Mouse (Mus musculus) midbrain, embryonic 12.5 days (tissue): Measurements from ENCODE around the gene Slc35d2. TPM values are rescaled to one million over a fixed set of nuclear protein-coding genes. Genes with fewer than 3 reads are reported as not detected.

ENCODE experiments used
- ATAC-seq: fragments of 200-750 bp; cut with Nextera tagmentation; 2 replicates; pipeline ENCODE4 v1.8.0; 2017; ENCODE audit warnings: low read depth, moderate TSS enrichment, moderate library complexity; ENCODE audit not compliant: low FRiP score
- H3K27ac ChIP-seq: fragments of 300-500 bp; sonication (generic); replicated peaks from 2 replicates; pipeline ENCODE4 v1.5.1; 2016; ENCODE audit warnings: mild to moderate bottlenecking
- H3K27me3 ChIP-seq: fragments of 300-500 bp; sonication (generic); 2 replicates; pipeline ENCODE4 v1.6.1; 2016; ENCODE audit warnings: mild to moderate bottlenecking
- H3K36me3 ChIP-seq: fragments of 300-500 bp; sonication (generic); 2 replicates; pipeline ENCODE4 v1.6.1; 2016
- H3K4me1 ChIP-seq: fragments of 300-500 bp; sonication (generic); 2 replicates; pipeline ENCODE4 v1.6.1; 2016
- H3K4me2 ChIP-seq: fragments of 300-500 bp; sonication (generic); replicated peaks from 2 replicates; pipeline ENCODE4 v1.6.1; 2016; ENCODE audit warnings: mild to moderate bottlenecking, moderate library complexity
- H3K4me3 ChIP-seq: fragments of 300-500 bp; sonication (generic); 2 replicates; pipeline ENCODE4 v1.5.1; 2016; ENCODE audit warnings: mild to moderate bottlenecking
- H3K9ac ChIP-seq: fragments of 300-500 bp; sonication (generic); replicated peaks from 2 replicates; pipeline ENCODE4 v1.6.1; 2016; ENCODE audit warnings: mild to moderate bottlenecking, moderate library complexity
- H3K9me3 ChIP-seq: fragments of 300-500 bp; sonication (generic); 2 replicates; pipeline ENCODE4 v1.6.1; 2016; ENCODE audit warnings: mild to moderate bottlenecking
- WGBS: fragments of 180-500 bp; shearing (Covaris S2); methylation state at CpG from one replicate; pipeline ENCODE4 v1.1.7; 2016; 5-methylcytosine and 5-hydroxymethylcytosine counted together
- polyA plus RNA-seq: library from polyadenylated mRNA; unstranded; fragments of >200 nt; fragmentation: Nextera tagmentation; extraction: Ambion mirVana; gene quantifications from 2 replicates; pipeline ENCODE4 v1.2.1, GENCODE M21; 2016

The Slc35d2 gene
- 1.7 and 4.0 TPM in 2 replicates for polyA plus RNA-seq

DNA sequence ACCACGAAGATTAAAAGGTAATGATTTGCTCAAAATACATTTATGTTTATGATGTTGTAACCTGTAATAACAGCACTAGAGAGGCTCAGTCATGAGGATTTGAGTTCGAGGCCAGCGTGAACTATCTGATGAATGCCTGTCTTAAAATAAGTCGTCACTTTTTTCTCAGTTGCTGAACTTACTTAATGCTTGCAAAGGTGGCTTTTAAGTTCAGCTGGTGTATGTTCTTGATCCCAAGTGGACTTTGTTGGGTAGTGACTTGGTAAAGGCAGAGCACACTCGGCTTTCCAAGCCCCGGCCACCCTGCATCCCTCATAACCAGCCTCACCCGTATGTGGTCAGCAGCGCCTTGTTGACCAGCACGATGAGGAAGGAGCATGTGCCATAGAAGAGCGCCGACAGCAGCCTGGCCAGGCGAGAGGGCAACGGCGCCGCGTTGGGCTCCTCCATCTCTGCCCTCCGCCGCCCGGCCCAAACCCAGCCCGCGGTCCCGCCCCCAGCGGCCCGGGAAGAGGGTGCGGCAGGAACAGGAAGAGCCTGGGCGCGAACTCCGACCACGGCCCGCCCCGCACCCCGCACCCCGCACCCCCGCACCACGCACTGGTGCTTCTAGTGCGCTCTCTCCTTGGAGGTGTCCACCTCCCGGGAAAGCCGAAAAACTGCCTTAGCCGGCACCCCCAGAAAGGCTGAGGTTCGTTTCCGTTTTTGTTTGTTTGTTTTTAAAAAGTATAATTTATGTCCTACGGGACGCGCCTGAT lies at the start of gene Slc35d2:
Slc35d2 (minus strand) TSS at position 511 of the 758 bp plus-strand sequence.
- peak within 1 kb of the TSS; percentile 66 for H3K9ac ChIP-seq
- no peaks in the 10 kb centered on the region for H3K9me3 ChIP-seq
- WGBS = 9% methylated on average over 44 of the region's 44 CpGs
- H3K27me3 ChIP-seq = no peaks in the 10 kb centered on the region
- peak within 1 kb of the TSS; percentile 49 for H3K4me3 ChIP-seq
- peaks cover 7% of the 10 kb centered on the region; the same call in 1 of the 2 replicates for H3K36me3 ChIP-seq
- peak within 1 kb of the TSS; percentile 75 for H3K4me2 ChIP-seq
- peaks cover 6% of the 10 kb centered on the region; the same call in 1 of the 2 replicates for H3K4me1 ChIP-seq
- ATAC-seq = peak; percentile 74
- no peak within 1 kb of the TSS for H3K27ac ChIP-seq

DNA sequence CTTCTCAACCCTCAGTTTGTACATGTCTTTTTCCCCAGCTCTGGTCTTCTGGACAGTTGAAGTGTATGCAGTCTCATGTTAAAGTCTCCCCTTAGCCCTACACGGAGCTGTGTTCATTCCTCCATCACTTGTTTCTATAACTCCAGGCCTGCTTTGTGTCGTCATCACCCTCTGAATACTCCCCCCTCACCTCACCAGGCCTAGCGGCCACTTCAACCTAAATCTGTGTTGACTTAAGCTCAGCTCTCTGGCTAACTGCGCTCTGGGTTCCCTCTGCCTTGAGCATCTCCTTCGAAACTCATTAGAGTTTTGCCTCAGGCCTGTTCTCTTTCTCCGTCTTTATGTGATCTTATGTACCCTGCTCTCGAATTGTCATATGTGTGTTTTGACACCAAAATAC lies 48.8 kb upstream of the Slc35d2 start:
- Histone ChIP-seq H3K4me2 (no peak overlapping the region), H3K4me3 (no peak overlapping the region), H3K27me3 (no peaks in the 10 kb centered on the region), H3K4me1 (0 out of 2 replicates have a peak, but pooled peaks cover 8% of the 10 kb centered on the region), H3K9me3 (no peaks in the 10 kb centered on the region), H3K36me3 (peaks cover 14% of the 10 kb centered on the region), H3K9ac (no peak overlapping the region), H3K27ac (no peak overlapping the region)
- 76% methylated on average over 7 of the region's 7 CpGs for WGBS
- no peak for ATAC-seq

DNA sequence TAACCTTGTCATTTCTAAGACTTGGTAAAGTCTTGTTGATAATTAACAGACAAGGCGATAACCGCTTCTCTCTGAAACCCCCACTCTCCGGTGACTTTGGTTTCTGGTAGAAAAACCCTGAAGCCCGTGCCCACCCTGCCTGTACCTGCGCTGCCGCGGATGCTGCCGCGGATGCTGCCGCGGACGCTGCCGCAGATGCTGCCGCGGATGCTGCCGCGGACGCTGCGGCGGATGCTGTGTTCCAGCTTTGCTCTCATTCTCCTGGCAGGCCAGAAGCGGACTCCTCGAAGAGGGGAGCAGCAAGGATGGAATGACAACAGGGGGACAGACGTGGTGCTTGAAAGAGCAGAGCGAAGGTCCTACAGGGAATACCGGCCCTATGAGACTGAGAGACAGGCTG lies 40.6 kb upstream of the Slc35d2 start:
- H3K36me3 ChIP-seq = peaks cover 47% of the 10 kb centered on the region
- no peak overlapping the region for H3K4me2 ChIP-seq
- H3K4me3 ChIP-seq = no peak overlapping the region
- H3K9ac ChIP-seq = no peak overlapping the region
- ATAC-seq = no peak
- 97% methylated on average over 25 of the region's 25 CpGs for WGBS
- H3K9me3 ChIP-seq = peaks cover 50% of the 10 kb centered on the region
- no peaks in the 10 kb centered on the region for H3K27me3 ChIP-seq
- no peak overlapping the region for H3K27ac ChIP-seq
- no peaks in the 10 kb centered on the region for H3K4me1 ChIP-seq

DNA sequence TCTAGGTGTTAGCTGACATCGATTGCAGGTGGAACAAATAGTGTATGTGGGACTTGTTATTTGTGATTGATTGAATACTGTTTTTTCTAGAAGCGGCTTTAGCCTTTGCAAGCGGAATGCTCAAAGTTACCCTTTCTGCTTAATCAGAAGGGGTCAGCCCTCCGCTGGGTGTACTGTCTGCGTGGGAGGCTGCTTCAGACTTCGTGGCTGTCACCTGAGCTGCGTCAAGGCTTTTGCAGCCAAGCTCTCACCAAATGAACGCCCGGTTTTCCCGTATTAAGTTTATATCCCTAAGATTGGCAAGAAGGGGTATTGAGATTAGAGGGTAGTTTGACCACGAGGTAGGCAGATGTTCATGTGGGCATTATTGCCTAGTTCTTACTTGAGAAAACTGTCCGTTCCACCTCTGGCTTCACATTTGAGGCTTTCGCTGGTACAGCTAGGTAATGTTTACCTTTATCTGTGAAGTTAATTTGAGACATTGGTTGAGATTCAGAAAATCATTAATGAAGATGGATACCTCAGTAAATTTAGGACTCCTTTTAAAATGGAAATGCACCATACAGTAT lies 34.1 kb upstream of the Slc35d2 start:
- Histone ChIP-seq H3K9ac (peak overlapping the region; percentile 89), H3K27ac (no peak overlapping the region)

DNA sequence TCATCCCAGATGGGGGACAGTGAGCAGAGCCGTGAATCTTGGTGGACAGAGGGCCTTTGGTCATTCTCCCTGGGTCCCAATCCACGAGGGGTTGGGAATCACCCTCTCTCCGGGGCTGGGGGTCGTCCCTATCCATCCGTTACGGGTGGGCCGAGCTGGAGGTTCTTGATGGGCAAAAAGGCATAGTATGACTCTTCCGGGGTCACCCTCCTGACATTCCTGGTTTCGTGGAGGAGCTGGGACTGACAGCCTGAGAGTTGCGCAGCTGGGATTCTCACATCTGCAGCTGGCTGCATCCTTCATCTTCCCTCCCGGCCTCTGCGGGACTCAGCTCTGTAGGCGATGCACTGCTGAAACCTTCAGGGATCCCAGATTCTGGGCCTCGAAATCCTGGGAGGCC lies 33.5 kb upstream of the Slc35d2 start:
- peak; percentile 1; the same call in 1 of the 2 replicates for ATAC-seq
- H3K27ac ChIP-seq = no peak overlapping the region
- peak overlapping the region; percentile 75 for H3K4me3 ChIP-seq
- H3K4me2 ChIP-seq = peak overlapping the region; percentile 97
- WGBS = 0% methylated on average over 14 of the region's 14 CpGs
- H3K9ac ChIP-seq = peak overlapping the region; percentile 89
- peaks cover 5% of the 10 kb centered on the region; the same call in 1 of the 2 replicates for H3K9me3 ChIP-seq
- H3K36me3 ChIP-seq = no peaks in the 10 kb centered on the region
- H3K27me3 ChIP-seq = peaks cover 17% of the 10 kb centered on the region
- peaks cover 13% of the 10 kb centered on the region for H3K4me1 ChIP-seq

More for the DNA sequence above, 34.1 kb upstream of the Slc35d2 start:
- Histone ChIP-seq H3K27me3 (peaks cover 17% of the 10 kb centered on the region), H3K4me1 (peaks cover 13% of the 10 kb centered on the region), H3K4me2 (peak overlapping the region; percentile 97), H3K9me3 (peaks cover 9% of the 10 kb centered on the region), H3K36me3 (0 out of 2 replicates have a peak, but pooled peaks cover under 1% of the 10 kb centered on the region), H3K4me3 (peak overlapping the region; percentile 75)
- no peak for ATAC-seq
- 27% methylated on average over 13 of the region's 13 CpGs for WGBS

DNA sequence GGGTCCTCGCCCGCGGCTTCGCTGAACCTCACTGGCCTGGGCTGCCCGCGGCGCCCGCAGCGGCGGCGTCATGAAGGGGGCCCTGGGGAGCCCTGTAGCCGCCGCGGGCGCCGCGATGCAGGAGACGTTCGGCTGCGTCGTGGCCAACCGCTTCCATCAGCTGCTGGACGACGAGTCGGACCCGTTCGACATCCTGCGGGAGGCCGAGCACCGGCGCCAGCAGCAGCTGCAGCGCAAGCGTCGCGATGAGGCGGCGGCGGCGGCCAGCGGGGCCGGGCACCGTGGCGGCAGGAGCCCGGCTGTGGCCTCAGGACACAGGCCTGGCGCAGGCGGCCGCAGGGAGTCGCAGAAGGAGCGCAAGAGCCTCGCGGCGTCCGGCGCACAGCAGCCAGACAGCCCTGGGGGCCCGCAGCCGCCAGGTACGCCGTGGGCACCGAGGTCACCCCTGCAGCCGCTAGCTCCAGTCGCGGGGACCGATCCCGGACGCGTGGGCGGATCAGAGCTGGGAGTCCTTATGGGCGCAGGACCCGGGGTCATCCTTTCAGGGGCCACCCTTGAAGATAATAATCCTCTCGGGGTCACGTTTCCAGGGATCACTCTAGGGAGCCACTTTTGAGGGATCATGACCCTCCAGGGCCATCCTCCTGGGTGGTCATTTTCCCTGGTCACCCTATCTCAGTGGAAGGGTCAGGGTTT lies 32.9 kb upstream of the Slc35d2 start:
- H3K4me3 ChIP-seq = peak overlapping the region; percentile 75
- no peaks in the 10 kb centered on the region for H3K36me3 ChIP-seq
- H3K27me3 ChIP-seq = peaks cover 17% of the 10 kb centered on the region
- no peaks in the 10 kb centered on the region for H3K9me3 ChIP-seq
- peak overlapping the region; percentile 88 for H3K27ac ChIP-seq
- H3K4me2 ChIP-seq = peak overlapping the region; percentile 97
- WGBS = 0% methylated on average over 66 of the region's 71 CpGs
- ATAC-seq = peak; percentile 72; the same call in 1 of the 2 replicates
- peak overlapping the region; percentile 89 for H3K9ac ChIP-seq
- peaks cover 13% of the 10 kb centered on the region for H3K4me1 ChIP-seq

DNA sequence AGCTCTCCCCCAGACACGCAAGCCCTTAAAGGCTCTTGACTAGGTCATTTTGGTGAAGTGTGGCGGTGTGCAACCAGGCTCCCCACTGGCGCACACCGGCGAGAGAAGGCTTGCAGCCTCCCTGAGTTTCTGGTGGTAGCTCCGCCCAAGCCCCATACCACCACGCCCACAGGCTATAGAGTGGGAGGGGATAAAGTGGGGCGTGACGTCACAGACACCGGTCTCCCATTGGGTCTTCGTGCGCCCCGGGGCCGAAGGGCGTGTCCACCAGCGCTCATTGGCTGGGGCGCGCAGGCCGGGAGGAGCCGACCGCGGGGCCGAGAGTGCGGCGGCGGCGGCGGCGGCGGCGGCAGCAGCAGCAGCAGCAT lies 32.4 kb upstream of the Slc35d2 start, which contains the start of gene Habp4:
Habp4 (plus strand) TSS at position 277 of the 368 bp plus-strand sequence.
- peak within 1 kb of the TSS; percentile 75 for H3K4me3 ChIP-seq
- H3K4me2 ChIP-seq = peak within 1 kb of the TSS; percentile 97
- peak within 1 kb of the TSS; percentile 88 for H3K27ac ChIP-seq
- H3K27me3 ChIP-seq = peaks cover 17% of the 10 kb centered on the region
- peaks cover 13% of the 10 kb centered on the region for H3K4me1 ChIP-seq
- H3K9ac ChIP-seq = peak within 1 kb of the TSS; percentile 89
- WGBS = under 1% methylated on average over 15 of the region's 31 CpGs
- no peaks in the 10 kb centered on the region for H3K36me3 ChIP-seq
- peak; percentile 98 for ATAC-seq
- H3K9me3 ChIP-seq = no peaks in the 10 kb centered on the region

DNA sequence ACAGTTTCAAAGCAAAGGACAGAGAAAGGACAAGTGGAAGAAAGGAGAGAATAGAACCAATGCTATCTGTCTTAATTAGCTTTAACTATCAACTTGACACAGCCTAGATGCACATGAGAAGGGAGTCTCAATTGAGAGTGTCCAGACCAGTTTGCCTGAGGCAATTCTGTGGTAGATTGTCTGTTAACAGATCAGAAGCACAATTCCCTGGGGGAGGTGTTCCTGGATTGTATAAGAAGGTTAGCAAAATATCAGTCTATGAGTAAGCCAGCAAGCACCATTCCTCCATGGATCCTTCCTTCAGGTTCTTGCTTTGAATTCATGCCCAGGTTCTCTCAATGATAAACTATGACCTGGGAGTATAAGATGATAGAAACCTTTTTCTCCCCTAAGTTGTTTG lies 27.8 kb upstream of the Slc35d2 start:
- no peak overlapping the region for H3K9ac ChIP-seq
- no peak for ATAC-seq
- H3K27ac ChIP-seq = no peak overlapping the region
- no peaks in the 10 kb centered on the region for H3K9me3 ChIP-seq
- H3K27me3 ChIP-seq = peaks cover 11% of the 10 kb centered on the region
- H3K4me2 ChIP-seq = no peak overlapping the region
- peaks cover 5% of the 10 kb centered on the region; the same call in 1 of the 2 replicates for H3K4me1 ChIP-seq
- H3K36me3 ChIP-seq = no peaks in the 10 kb centered on the region
- no peak overlapping the region for H3K4me3 ChIP-seq

DNA sequence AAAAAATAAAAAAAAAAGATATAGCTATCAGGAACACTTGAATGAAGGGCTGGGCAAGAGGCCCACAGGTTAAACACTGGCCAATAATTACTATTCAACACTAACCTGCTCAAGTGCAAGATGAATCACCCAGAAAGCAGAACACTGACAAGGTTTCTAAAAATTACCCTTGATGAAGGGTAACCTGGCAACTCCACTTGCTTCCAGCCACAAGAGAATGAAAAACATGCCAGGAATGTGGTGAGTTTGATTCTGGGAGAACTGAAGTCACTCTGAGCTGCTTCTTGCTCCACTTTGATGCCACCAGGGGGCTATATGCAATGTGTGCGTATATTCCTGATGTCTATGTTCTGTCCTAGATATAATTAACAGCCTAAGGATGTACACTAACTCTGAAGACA lies 26.0 kb upstream of the Slc35d2 start:
- Histone ChIP-seq H3K27me3 (peaks cover 8% of the 10 kb centered on the region), H3K9me3 (no peaks in the 10 kb centered on the region), H3K9ac (no peak overlapping the region), H3K4me1 (peaks cover 18% of the 10 kb centered on the region), H3K36me3 (no peaks in the 10 kb centered on the region), H3K4me2 (no peak overlapping the region; the same call in 1 of the 2 replicates), H3K27ac (no peak overlapping the region), H3K4me3 (no peak overlapping the region)
- ATAC-seq = no peak
- 11% methylated on average over 1 of the region's 1 CpGs for WGBS

DNA sequence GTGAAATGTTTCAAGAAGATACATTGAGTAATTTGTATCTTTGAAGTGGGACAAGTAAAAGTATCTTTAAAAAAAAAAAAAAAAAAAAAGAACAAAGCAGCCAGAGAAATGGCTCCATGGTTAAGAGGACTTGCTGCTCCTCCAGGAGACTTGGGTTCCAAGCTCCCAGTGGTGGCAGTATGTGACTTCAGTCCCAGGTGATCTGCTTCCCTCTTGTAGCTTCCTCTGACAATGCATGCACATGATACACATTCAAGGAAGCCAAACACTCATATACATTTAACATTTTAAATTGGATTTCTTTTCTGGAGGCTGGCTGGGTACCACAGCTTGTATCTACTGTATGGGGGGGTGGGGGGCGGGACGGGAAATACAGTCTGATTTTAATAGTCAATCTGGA lies 25.5 kb upstream of the Slc35d2 start:
- H3K9me3 ChIP-seq = no peaks in the 10 kb centered on the region
- 63% methylated on average over 2 of the region's 2 CpGs for WGBS
- H3K4me1 ChIP-seq = peaks cover 21% of the 10 kb centered on the region
- ATAC-seq = no peak
- H3K9ac ChIP-seq = no peak overlapping the region
- no peak overlapping the region for H3K27ac ChIP-seq
- peaks cover 6% of the 10 kb centered on the region for H3K27me3 ChIP-seq
- H3K36me3 ChIP-seq = no peaks in the 10 kb centered on the region
- no peak overlapping the region for H3K4me3 ChIP-seq
- H3K4me2 ChIP-seq = no peak overlapping the region

DNA sequence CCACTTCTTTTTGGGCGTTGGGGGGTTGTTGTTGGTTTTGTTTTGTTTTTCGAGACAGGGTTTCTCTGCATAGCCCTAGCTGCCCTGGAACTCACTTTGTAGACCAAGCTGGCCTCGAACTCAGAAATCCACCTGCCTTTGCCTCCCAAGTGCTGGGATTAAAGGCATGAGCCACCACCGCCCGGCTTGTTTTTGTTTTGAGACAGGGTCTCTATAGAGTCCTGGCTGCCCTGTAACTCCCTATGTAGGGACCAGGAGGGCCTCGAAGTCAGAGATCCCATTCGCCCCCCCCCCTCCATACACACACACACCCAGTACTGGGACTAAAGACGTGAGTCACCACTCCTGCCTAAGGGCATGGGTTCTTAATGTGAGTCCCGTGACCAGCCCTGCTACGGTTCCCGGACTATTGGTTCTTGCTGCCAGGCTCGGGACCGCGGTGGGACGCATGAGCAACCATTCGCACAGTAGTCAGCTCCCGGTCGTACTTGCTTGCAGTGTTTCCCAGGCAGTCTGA lies 24.6 kb upstream of the Slc35d2 start:
- H3K27ac ChIP-seq = 0 out of 2 replicates have a peak overlapping the region, but pooled peaks have one; percentile 10
- no peaks in the 10 kb centered on the region for H3K9me3 ChIP-seq
- under 1% methylated on average over 18 of the region's 18 CpGs for WGBS
- H3K27me3 ChIP-seq = peaks cover 6% of the 10 kb centered on the region
- peak overlapping the region; percentile 85 for H3K4me3 ChIP-seq
- H3K4me1 ChIP-seq = peaks cover 21% of the 10 kb centered on the region
- no peaks in the 10 kb centered on the region for H3K36me3 ChIP-seq
- H3K4me2 ChIP-seq = peak overlapping the region; percentile 92
- peak; percentile 35 for ATAC-seq
- H3K9ac ChIP-seq = no peak overlapping the region; the same call in 1 of the 2 replicates
